Mouse (Mus musculus) liver, postnatal 0 days (tissue): ENCODE data around the gene 2510002D24Rik.

ENCODE experiments used
- CTCF ChIP-seq: sonication (generic); IDR thresholded peaks from 2 replicates; pipeline ENCODE4 v1.5.1; 2016; ENCODE audit warnings: antibody characterized with exemption, low read depth
- EP300 ChIP-seq: IDR thresholded peaks from 2 replicates; pipeline ENCODE4 v1.6.1; 2016; ENCODE audit warnings: antibody characterized with exemption, low read depth, mild to moderate bottlenecking

DNA sequence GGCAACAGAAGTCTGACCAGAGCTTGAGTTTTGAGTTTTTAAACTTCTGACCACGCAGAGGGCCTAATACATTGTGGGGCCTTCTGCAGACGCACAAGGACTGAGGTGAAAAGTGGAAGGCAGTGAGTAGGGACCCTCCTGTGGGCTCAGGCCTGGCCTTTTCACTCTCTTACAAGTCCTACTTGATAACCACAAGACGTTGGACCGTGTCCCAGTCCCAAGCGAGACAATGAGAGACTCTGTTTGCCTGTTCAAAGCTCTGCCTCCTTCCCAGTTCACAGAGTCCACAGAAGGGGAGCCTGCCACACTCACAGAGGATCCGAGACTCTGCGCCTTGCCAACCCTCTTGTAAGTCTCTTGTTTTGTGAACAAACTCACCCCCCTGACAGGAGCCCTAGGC, 39.7 kb upstream of the 2510002D24Rik start:
- no peak for TF ChIP-seq CTCF
- TF ChIP-seq EP300, result no peak
